Mouse (Mus musculus) liver, embryonic 14.5 days (tissue): Measurements from ENCODE around the gene Ssbp2. TPM values are rescaled to one million over a fixed set of nuclear protein-coding genes. Genes with fewer than 3 reads are reported as not detected.
A peak's percentile ranks its signal among the peaks of the same experiment; 100 is the strongest.

ENCODE experiments used
- ATAC-seq: fragments of 200-750 bp; cut with Nextera tagmentation; 2 replicates; pipeline ENCODE4 v1.8.0; 2017; ENCODE audit warnings: moderate number of reproducible peaks, mild to moderate bottlenecking, moderate library complexity; ENCODE audit not compliant: insufficient read depth
- DNase-seq, 3 experiments: peaks; one replicate each; pipeline ENCODE4 v3.0.0-alpha.2; 2012 to 2013; ENCODE audit warnings: low read depth in 3 of 3, low spot score in 3 of 3
- H3K27ac ChIP-seq: fragments of 300-500 bp; sonication (generic); 2 replicates; pipeline ENCODE4 v1.5.1; 2014; ENCODE audit warnings: moderate library complexity, mild to moderate bottlenecking, control low read depth, inconsistent platforms
- H3K27me3 ChIP-seq: fragments of 300-500 bp; sonication (generic); 2 replicates; pipeline ENCODE4 v1.6.1; 2014; ENCODE audit warnings: mild to moderate bottlenecking, low read length, moderate library complexity; ENCODE audit not compliant: control insufficient read depth, insufficient read depth
- H3K36me3 ChIP-seq: fragments of 300-500 bp; sonication (generic); replicated peaks from 2 replicates; pipeline ENCODE4 v1.6.1; 2014; ENCODE audit warnings: low read depth; ENCODE audit not compliant: control insufficient read depth, insufficient read depth
- H3K4me1 ChIP-seq, 2 experiments: fragments of 200-500 bp in 1 of 2; fragments of 300-500 bp in 1 of 2; sonication (generic) in 1 of 2; replicated peaks; 2 replicates each; pipeline ENCODE4 v1.6.1; 2012 to 2014; ENCODE audit warnings: antibody characterized with exemption in 1 of 2, inconsistent platforms in 1 of 2, low read length in 1 of 2; ENCODE audit not compliant: control insufficient read depth in 2 of 2, insufficient read depth in 2 of 2
- H3K4me2 ChIP-seq: fragments of 300-500 bp; sonication (generic); 2 replicates; pipeline ENCODE4 v1.6.1; 2014; ENCODE audit warnings: low read depth, mild to moderate bottlenecking, control low read depth, moderate library complexity
- H3K4me3 ChIP-seq, 2 experiments: fragments of 200-500 bp in 1 of 2; fragments of 300-500 bp in 1 of 2; sonication (generic) in 1 of 2; 2 replicates each; pipeline ENCODE4 v1.5.1; 2012 to 2014; ENCODE audit warnings: low read depth in 2 of 2, low read length in 2 of 2, mild to moderate bottlenecking in 2 of 2, control low read depth in 1 of 2, inconsistent platforms in 1 of 2, moderate library complexity in 1 of 2; ENCODE audit not compliant: insufficient read depth in 1 of 2
- H3K9ac ChIP-seq: fragments of 300-500 bp; sonication (generic); replicated peaks from 2 replicates; pipeline ENCODE4 v1.6.1; 2014; ENCODE audit warnings: mild to moderate bottlenecking, control low read depth, moderate library complexity
- H3K9me3 ChIP-seq: fragments of 300-500 bp; sonication (generic); 2 replicates; pipeline ENCODE4 v1.6.1; 2016; ENCODE audit warnings: low read length, mixed read lengths; ENCODE audit not compliant: control insufficient read depth
- CTCF ChIP-seq: IDR thresholded peaks from 2 replicates; pipeline ENCODE4 v1.5.1; 2016; ENCODE audit warnings: antibody characterized with exemption, low read depth, control low read depth
- EP300 ChIP-seq: IDR thresholded peaks from 2 replicates; pipeline ENCODE4 v1.6.1; 2016; ENCODE audit warnings: antibody characterized with exemption, low read depth
- WGBS: fragments of 180-500 bp; shearing (Covaris S2); extraction: QIAGEN DNeasy Blood & Tissue Kit; methylation state at CpG from one replicate; pipeline ENCODE4 v1.1.7; 2014; ENCODE audit not compliant: insufficient replicate concordance; 5-methylcytosine and 5-hydroxymethylcytosine counted together
- polyA plus RNA-seq, 2 experiments: library from polyadenylated mRNA; depleted of rRNA in 1 of 2; stranded (reverse) in 1 of 2; unstranded in 1 of 2; fragments of >200 nt; fragmentation: Nextera tagmentation in 1 of 2; extraction: Ambion mirVana in 1 of 2; gene quantifications; 2 replicates each; pipeline versions ENCODE4 v1.2.1 to v1.2.3; 2012 to 2014

Gene Ssbp2
- polyA plus RNA-seq, 2 experiments: 23.7 to 43.0 TPM

GRCm38 (mm10) chr13:91536711-91537110, 76.6 kb downstream of the Ssbp2 start:
- DNase-seq (no peak), ATAC-seq (no peak)
- Histone ChIP-seq H3K9me3 (no peaks in the 10 kb centered on the region), H3K4me2 (no peak overlapping the region), H3K4me1 (peaks cover 6 to 32% of the 10 kb centered on the region in 2 experiments), H3K36me3 (peaks cover 2% of the 10 kb centered on the region; the same call in 1 of the 2 replicates), H3K27me3 (no peaks in the 10 kb centered on the region), H3K9ac (no peak overlapping the region), H3K4me3 (no peak overlapping the region), H3K27ac (no peak overlapping the region)
- no peak for TF ChIP-seq EP300
- no peak for TF ChIP-seq CTCF
- WGBS: 86% methylated on average over 3 of the region's 3 CpGs

GRCm38 (mm10) chr13:91540145-91541068, 80.3 kb downstream of the Ssbp2 start:
- H3K9me3 ChIP-seq: no peaks in the 10 kb centered on the region
- H3K4me1 ChIP-seq: peaks cover 6 to 37% of the 10 kb centered on the region in 2 experiments
- peak; percentile 6 to 27 (median 14) for DNase-seq
- WGBS: 23% methylated on average over 2 of the region's 2 CpGs
- no peaks in the 10 kb centered on the region for H3K27me3 ChIP-seq
- peak overlapping the region; percentile 11 for H3K4me2 ChIP-seq
- H3K4me3 ChIP-seq: no peak overlapping the region
- no peaks in the 10 kb centered on the region for H3K36me3 ChIP-seq
- peak overlapping the region; percentile 37; the same call in 1 of the 2 replicates for H3K27ac ChIP-seq
- ATAC-seq: peak; percentile 86
- TF ChIP-seq CTCF (no peak), EP300 (peak; percentile 89)
- H3K9ac ChIP-seq: no peak overlapping the region

DNA sequence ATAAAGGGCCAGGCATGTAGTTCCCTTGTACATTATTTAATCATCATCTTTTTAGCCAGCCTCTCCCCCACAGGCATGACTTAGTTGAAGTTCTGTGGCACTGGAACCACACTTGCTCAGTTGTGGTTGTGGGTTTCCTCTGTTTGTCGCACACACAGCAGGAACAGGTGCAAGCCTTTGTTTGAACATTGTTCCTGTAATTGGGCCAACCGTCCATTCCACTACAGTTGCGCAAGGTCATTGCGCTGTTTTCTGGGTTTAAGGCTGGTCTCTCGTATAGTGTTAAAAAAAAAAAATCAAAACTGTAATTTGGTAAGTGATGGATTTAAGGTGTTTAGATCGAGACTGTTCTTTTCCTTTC, 81.0 kb downstream of the Ssbp2 start:
- H3K4me2 ChIP-seq: peak overlapping the region; percentile 11; the same call in 1 of the 2 replicates
- no peaks in the 10 kb centered on the region for H3K36me3 ChIP-seq
- H3K9ac ChIP-seq: no peak overlapping the region
- H3K9me3 ChIP-seq: no peaks in the 10 kb centered on the region
- H3K27me3 ChIP-seq: no peaks in the 10 kb centered on the region
- 28% methylated on average over 6 of the region's 6 CpGs for WGBS
- H3K27ac ChIP-seq: peak overlapping the region; percentile 37; the same call in 1 of the 2 replicates
- peak; percentile 51; the same call in 1 of the 2 replicates for TF ChIP-seq EP300
- no peak for TF ChIP-seq CTCF
- no peak for ATAC-seq
- DNase-seq: peak; percentile 10 to 13 (median 12)
- no peak overlapping the region for H3K4me3 ChIP-seq
- peaks cover 6 to 37% of the 10 kb centered on the region in 2 experiments for H3K4me1 ChIP-seq

GRCm38 (mm10) chr13:91543555-91543954, 83.5 kb downstream of the Ssbp2 start:
- 61% methylated on average over 5 of the region's 5 CpGs for WGBS
- H3K27me3 ChIP-seq: no peaks in the 10 kb centered on the region

GRCm38 (mm10) chr13:91564047-91564446, 104.0 kb downstream of the Ssbp2 start:
- no peak overlapping the region for H3K9ac ChIP-seq
- no peaks in the 10 kb centered on the region for H3K4me1 ChIP-seq
- no peak overlapping the region for H3K27ac ChIP-seq
- DNase-seq (no peak), ATAC-seq (no peak)
- 62% methylated on average over 6 of the region's 6 CpGs for WGBS
- no peaks in the 10 kb centered on the region for H3K36me3 ChIP-seq
- no peaks in the 10 kb centered on the region for H3K27me3 ChIP-seq
- H3K4me3 ChIP-seq: no peak overlapping the region
- TF ChIP-seq EP300 (no peak), CTCF (no peak)
- H3K4me2 ChIP-seq: no peak overlapping the region
- no peaks in the 10 kb centered on the region for H3K9me3 ChIP-seq

More at GRCm38 (mm10) chr13:91543555-91543954, 83.5 kb downstream of the Ssbp2 start:
- TF ChIP-seq EP300 (no peak), CTCF (no peak)
- Histone ChIP-seq H3K4me2 (no peak overlapping the region), H3K27ac (no peak overlapping the region), H3K4me1 (peaks cover 3 to 31% of the 10 kb centered on the region in 2 experiments; a peak in 3 of 4 replicates), H3K4me3 (no peak overlapping the region), H3K36me3 (no peaks in the 10 kb centered on the region), H3K9ac (no peak overlapping the region), H3K9me3 (no peaks in the 10 kb centered on the region)
- no peak for ATAC-seq
- DNase-seq: peak in 1 of 3 experiments; percentile 7
